Mouse (Mus musculus) liver, adult 2 months (tissue): ENCODE measurements at regions not wholly inside any gene's neighbourhood (a gene's known extent, or its start where the extent isn't known, plus 50 kb on each side); places are given as distances from the start of the nearest gene placed in this dataset.

ENCODE experiments used
- CTCF ChIP-seq: fragments of 200-500 bp; IDR thresholded peaks from 2 replicates; pipeline ENCODE4 v1.5.1; 2011; ENCODE audit warnings: low read depth, low read length, control low read depth
- POLR2A ChIP-seq: fragments of 200-500 bp; IDR thresholded peaks from 2 replicates; pipeline ENCODE4 v1.6.1; 2011; ENCODE audit warnings: low read length, control low read depth; ENCODE audit not compliant: insufficient read depth; ENCODE audit errors: extremely low read depth

- TF ChIP-seq CTCF, result no peak
- TF ChIP-seq POLR2A, result no peak
These were observed 285.9 kb upstream of the Klf3 start for GRCm38 (mm10) chr5:64517241-64517640.
